Mouse (Mus musculus): ENCODE measurements around the gene Ptma.
"Not testable (repeated sequence)": the region's sequence is repeated elsewhere in the genome, so short reads cannot be mapped to it uniquely, and the experiment has no call there.

Ptma gene

GRCm38 (mm10) chr1:86497986-86498385, 28.5 kb upstream of the Ptma start:
- no peak for DNase-seq

GRCm38 (mm10) chr1:86498611-86499010, 27.9 kb upstream of the Ptma start:
- DNase-seq: no peak

GRCm38 (mm10) chr1:86499903-86500302, 26.6 kb upstream of the Ptma start:
- peak; percentile 48 for DNase-seq

- DNase-seq: no peak
Measured at GRCm38 (mm10) chr1:86500681-86501080, 25.8 kb upstream of the Ptma start.

- DNase-seq: peak; percentile 83
Measured at GRCm38 (mm10) chr1:86501114-86501532, 25.4 kb upstream of the Ptma start.

GRCm38 (mm10) chr1:86501559-86501958, 25.0 kb upstream of the Ptma start:
- peak; percentile 90 for DNase-seq

- DNase-seq: no peak
Measured at GRCm38 (mm10) chr1:86502221-86503048, 24.1 kb upstream of the Ptma start.

- DNase-seq: no peak
Measured at GRCm38 (mm10) chr1:86503165-86503747, 23.3 kb upstream of the Ptma start.

- DNase-seq: peak; percentile 94
Measured at GRCm38 (mm10) chr1:86503906-86504696, 22.4 kb upstream of the Ptma start.

GRCm38 (mm10) chr1:86504697-86505421, 21.7 kb upstream of the Ptma start:
- DNase-seq: no peak

GRCm38 (mm10) chr1:86505461-86505860, 21.1 kb upstream of the Ptma start:
- DNase-seq: no peak

GRCm38 (mm10) chr1:86506420-86506819, 20.1 kb upstream of the Ptma start:
- no peak for DNase-seq

- no peak for DNase-seq
Measured at GRCm38 (mm10) chr1:86507866-86508265, 18.7 kb upstream of the Ptma start.

- peak; percentile 75 for DNase-seq
Measured at GRCm38 (mm10) chr1:86509410-86509809, 17.1 kb upstream of the Ptma start.

GRCm38 (mm10) chr1:86510266-86510665, 16.3 kb upstream of the Ptma start:
- no peak for DNase-seq

- DNase-seq: no peak
Measured at GRCm38 (mm10) chr1:86510676-86511441, 15.7 kb upstream of the Ptma start.

GRCm38 (mm10) chr1:86512154-86512720, 14.3 kb upstream of the Ptma start:
- DNase-seq: no peak

- not testable (repeated sequence) for DNase-seq
Measured at GRCm38 (mm10) chr1:86513031-86513430, 13.5 kb upstream of the Ptma start.

GRCm38 (mm10) chr1:86515715-86516410, 10.7 kb upstream of the Ptma start:
- DNase-seq: no peak

- no peak for DNase-seq
Measured at GRCm38 (mm10) chr1:86517076-86517475, 9.4 kb upstream of the Ptma start.

- DNase-seq: no peak
Measured at GRCm38 (mm10) chr1:86520361-86520760, 6.2 kb upstream of the Ptma start.
